In the genomic region with DNA sequence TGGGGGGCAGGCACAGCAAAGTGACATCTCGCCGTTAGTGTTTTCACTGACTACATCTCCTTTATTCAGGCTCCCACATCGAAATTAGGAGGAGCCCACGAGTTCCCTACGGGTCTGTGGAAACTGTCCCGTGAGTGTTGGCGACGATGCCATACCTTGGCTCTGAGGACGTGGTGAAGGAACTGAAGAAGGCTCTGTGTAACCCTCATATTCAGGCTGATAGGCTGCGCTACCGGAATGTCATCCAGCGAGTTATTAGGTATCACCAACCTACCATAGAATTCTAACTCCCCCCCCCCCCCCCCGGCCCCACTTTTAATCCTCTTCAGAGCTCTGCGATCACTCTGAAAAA, we compare ENCODE assay signal across 8 mouse cellular contexts. TPM values are rescaled to one million over a fixed set of nuclear protein-coding genes. Genes with fewer than 3 reads are reported as not detected.
DNase-seq lines count a peak whose midpoint lies in the region; ATAC-seq lines count a peak whose summit lies in the region.

No protein-coding gene starts in this region.

- H3K4me2 ChIP-seq in kidney, embryonic 14.5 days (replicated peaks; ENCODE audit: low read depth, low read length): peak overlapping the region; percentile 73
- H3K4me2 ChIP-seq in hindbrain, embryonic 16.5 days (ENCODE audit: low read length): peak overlapping the region; percentile 71
- peak overlapping the region; percentile 82 for H3K4me2 ChIP-seq in midbrain, embryonic 15.5 days

- peak overlapping the region; percentile 87 for H3K9ac ChIP-seq in kidney, embryonic 14.5 days (ENCODE audit: low read depth, low read length)
- peak overlapping the region; percentile 81 for H3K9ac ChIP-seq in hindbrain, embryonic 16.5 days (ENCODE audit: low read depth, low read length)
- peak overlapping the region; percentile 91 for H3K9ac ChIP-seq in midbrain, embryonic 15.5 days

- no peaks in the 10 kb centered on the region for H3K9me3 ChIP-seq in kidney, embryonic 14.5 days (ENCODE audit: control insufficient read depth, low read length)
- H3K9me3 ChIP-seq in hindbrain, embryonic 16.5 days (ENCODE audit: control insufficient read depth, low read length): no peaks in the 10 kb centered on the region
- no peaks in the 10 kb centered on the region for H3K9me3 ChIP-seq in midbrain, embryonic 15.5 days

- peak overlapping the region; percentile 90 for H3K27ac ChIP-seq in kidney, embryonic 14.5 days (ENCODE audit: low read depth, low read length)
- peak overlapping the region; percentile 98 for H3K27ac ChIP-seq in brown adipose tissue, adult 24 weeks (replicated peaks; ENCODE audit: low read depth, low read length)
- peak overlapping the region; percentile 93 for H3K27ac ChIP-seq in hindbrain, embryonic 16.5 days (ENCODE audit: low read depth, low read length)
- H3K27ac ChIP-seq in midbrain, embryonic 15.5 days: peak overlapping the region; percentile 89

- WGBS in kidney, embryonic 14.5 days: 4% methylated on average over 14 of the region's 14 CpGs
- 1% methylated on average over 14 of the region's 14 CpGs for WGBS in hindbrain, embryonic 16.5 days
- WGBS in midbrain, embryonic 15.5 days: 0% methylated on average over 14 of the region's 14 CpGs

- H3K4me3 ChIP-seq in kidney, embryonic 14.5 days (ENCODE audit: low read length): peak overlapping the region; percentile 81
- H3K4me3 ChIP-seq in brown adipose tissue, adult 24 weeks (ENCODE audit: insufficient read depth, low read depth, low read length): peak overlapping the region; percentile 85
- H3K4me3 ChIP-seq in hindbrain, embryonic 16.5 days (ENCODE audit: low read length): peak overlapping the region; percentile 75
- peak overlapping the region; percentile 67 for H3K4me3 ChIP-seq in midbrain, embryonic 15.5 days

- ATAC-seq in kidney, embryonic 14.5 days (ENCODE audit: low FRiP score, low TSS enrichment): peak; percentile 53; the same call in 1 of the 2 replicates
- peak; percentile 69 for ATAC-seq in hindbrain, embryonic 16.5 days
- peak; percentile 75; the same call in 1 of the 2 replicates for ATAC-seq in midbrain, embryonic 15.5 days (replicated peaks)

- intact Hi-C loops in left cerebral cortex, postnatal 14 days (cut with DNase I): loop anchor here (1.0 kb wide), 1 partner anchor 18 kb away; a partner anchor contains a TSS

- no peak for DNase-seq in kidney, postnatal 4 days
- no peak for DNase-seq in adrenal gland, postnatal 36 days
- DNase-seq in left cerebral cortex, postnatal 14 days (ENCODE audit: low spot score in 2 of 2): no peak
- no peak for DNase-seq in spleen, postnatal 14 days (ENCODE audit: low spot score in 2 of 2)

- H3K36me3 ChIP-seq in kidney, embryonic 14.5 days (ENCODE audit: control insufficient read depth, insufficient read depth, low read length): peaks cover 22% of the 10 kb centered on the region
- H3K36me3 ChIP-seq in hindbrain, embryonic 16.5 days (ENCODE audit: control insufficient read depth, insufficient read depth, low read length): 0 out of 2 replicates have a peak, but pooled peaks cover 6% of the 10 kb centered on the region
- H3K36me3 ChIP-seq in midbrain, embryonic 15.5 days (replicated peaks): peaks cover 1% of the 10 kb centered on the region; the same call in 1 of the 2 replicates

- H3K27me3 ChIP-seq in kidney, embryonic 14.5 days (ENCODE audit: control insufficient read depth, insufficient read depth, low read length): no peaks in the 10 kb centered on the region
- no peaks in the 10 kb centered on the region for H3K27me3 ChIP-seq in hindbrain, embryonic 16.5 days (replicated peaks; ENCODE audit: control insufficient read depth, insufficient read depth, low read length)
- H3K27me3 ChIP-seq in midbrain, embryonic 15.5 days (replicated peaks): no peaks in the 10 kb centered on the region

- H3K4me1 ChIP-seq in kidney, embryonic 14.5 days (ENCODE audit: control insufficient read depth, insufficient read depth, low read length): peaks cover 12% of the 10 kb centered on the region; the same call in 1 of the 2 replicates
- peaks cover 3% of the 10 kb centered on the region for H3K4me1 ChIP-seq in brown adipose tissue, adult 24 weeks (ENCODE audit: control insufficient read depth, insufficient read depth, insufficient read length, low read length)
- H3K4me1 ChIP-seq in hindbrain, embryonic 16.5 days (ENCODE audit: control insufficient read depth, insufficient read depth, low read depth, low read length): peaks cover 13% of the 10 kb centered on the region
- peaks cover 21% of the 10 kb centered on the region for H3K4me1 ChIP-seq in midbrain, embryonic 15.5 days

RNA-seq across cellular contexts. Expression of a gene that starts 0.4 kb away (rescaled TPM):
- polyA plus RNA-seq in kidney, embryonic 14.5 days (2014; fragmentation: Nextera tagmentation; extraction: Ambion mirVana): 0.12 TPM in 1 of 2 replicates, not detected in the other
- polyA plus RNA-seq in brown adipose tissue, adult 24 weeks (2012; ENCODE audit: insufficient read depth, insufficient read length, missing spikeins): not detected in 2 replicates
- polyA plus RNA-seq in hindbrain, embryonic 16.5 days (2015; fragmentation: Nextera tagmentation; extraction: Ambion mirVana): 0.24 TPM in 1 of 2 replicates, not detected in the other
- polyA plus RNA-seq in midbrain, embryonic 15.5 days (2015; fragmentation: Nextera tagmentation; extraction: Ambion mirVana): 0.35 and 0.47 TPM in 2 replicates
- under 1 TPM; 0.13 to 0.30 TPM for total RNA-seq in adrenal gland, postnatal 36 days (2021)
- under 1 TPM in 1 of 2 experiments, not detected in 1; 0.62 TPM for total RNA-seq in left cerebral cortex, postnatal 14 days (2021)

RNA-seq across cellular contexts. Expression of a gene that starts 0.5 kb away (rescaled TPM):
- 12.1 and 22.2 TPM in 2 replicates for polyA plus RNA-seq in kidney, embryonic 14.5 days (2014; fragmentation: Nextera tagmentation; extraction: Ambion mirVana)
- 8.6 and 10.6 TPM in 2 replicates for polyA plus RNA-seq in brown adipose tissue, adult 24 weeks (2012; ENCODE audit: insufficient read depth, insufficient read length, missing spikeins)
- 22.1 and 26.0 TPM in 2 replicates for polyA plus RNA-seq in hindbrain, embryonic 16.5 days (2015; fragmentation: Nextera tagmentation; extraction: Ambion mirVana)
- 24.4 and 24.5 TPM in 2 replicates for polyA plus RNA-seq in midbrain, embryonic 15.5 days (2015; fragmentation: Nextera tagmentation; extraction: Ambion mirVana)
- 10 to 100 TPM; 17.4 to 20.3 TPM for total RNA-seq in adrenal gland, postnatal 36 days (2021)
- 10 to 100 TPM; 12.8 to 13.4 TPM for total RNA-seq in left cerebral cortex, postnatal 14 days (2021)

RNA-seq across cellular contexts. Expression of a gene that starts 0.5 kb away (rescaled TPM):
- 36.7 and 41.4 TPM in 2 replicates for polyA plus RNA-seq in kidney, embryonic 14.5 days (2014; fragmentation: Nextera tagmentation; extraction: Ambion mirVana)
- polyA plus RNA-seq in brown adipose tissue, adult 24 weeks (2012; ENCODE audit: insufficient read depth, insufficient read length, missing spikeins): 6.9 and 8.4 TPM in 2 replicates
- polyA plus RNA-seq in hindbrain, embryonic 16.5 days (2015; fragmentation: Nextera tagmentation; extraction: Ambion mirVana): 16.9 and 17.0 TPM in 2 replicates
- 20.4 and 24.1 TPM in 2 replicates for polyA plus RNA-seq in midbrain, embryonic 15.5 days (2015; fragmentation: Nextera tagmentation; extraction: Ambion mirVana)
- 10 to 100 TPM; 15.1 to 15.8 TPM for total RNA-seq in adrenal gland, postnatal 36 days (2021)
- 1 to 10 TPM; 5.5 to 7.2 TPM for total RNA-seq in left cerebral cortex, postnatal 14 days (2021)

RNA-seq across cellular contexts. Expression of a gene that starts 18.4 kb away (rescaled TPM):
- 16.1 and 19.0 TPM in 2 replicates for polyA plus RNA-seq in kidney, embryonic 14.5 days (2014; fragmentation: Nextera tagmentation; extraction: Ambion mirVana)
- 48.2 and 54.0 TPM in 2 replicates for polyA plus RNA-seq in brown adipose tissue, adult 24 weeks (2012; ENCODE audit: insufficient read depth, insufficient read length, missing spikeins)
- polyA plus RNA-seq in hindbrain, embryonic 16.5 days (2015; fragmentation: Nextera tagmentation; extraction: Ambion mirVana): 8.9 and 10.1 TPM in 2 replicates
- 13.0 and 13.2 TPM in 2 replicates for polyA plus RNA-seq in midbrain, embryonic 15.5 days (2015; fragmentation: Nextera tagmentation; extraction: Ambion mirVana)
- total RNA-seq in adrenal gland, postnatal 36 days (2021): 100 to 1,000 TPM; 120 to 165 TPM
- 10 to 100 TPM; 77.1 to 88.6 TPM for total RNA-seq in left cerebral cortex, postnatal 14 days (2021)

RNA-seq across cellular contexts. Expression of a gene that starts 22.6 kb away (rescaled TPM):
- polyA plus RNA-seq in kidney, embryonic 14.5 days (2014; fragmentation: Nextera tagmentation; extraction: Ambion mirVana): not detected in 2 replicates
- polyA plus RNA-seq in brown adipose tissue, adult 24 weeks (2012; ENCODE audit: insufficient read depth, insufficient read length, missing spikeins): not detected in 2 replicates
- polyA plus RNA-seq in hindbrain, embryonic 16.5 days (2015; fragmentation: Nextera tagmentation; extraction: Ambion mirVana): 0.33 and 0.40 TPM in 2 replicates
- polyA plus RNA-seq in midbrain, embryonic 15.5 days (2015; fragmentation: Nextera tagmentation; extraction: Ambion mirVana): 0.18 and 0.32 TPM in 2 replicates
- total RNA-seq in adrenal gland, postnatal 36 days (2021): not detected
- under 1 TPM; 0.36 to 0.66 TPM for total RNA-seq in left cerebral cortex, postnatal 14 days (2021)
